Mouse (Mus musculus): Measurements from ENCODE around the gene Ttll7.

DNA sequence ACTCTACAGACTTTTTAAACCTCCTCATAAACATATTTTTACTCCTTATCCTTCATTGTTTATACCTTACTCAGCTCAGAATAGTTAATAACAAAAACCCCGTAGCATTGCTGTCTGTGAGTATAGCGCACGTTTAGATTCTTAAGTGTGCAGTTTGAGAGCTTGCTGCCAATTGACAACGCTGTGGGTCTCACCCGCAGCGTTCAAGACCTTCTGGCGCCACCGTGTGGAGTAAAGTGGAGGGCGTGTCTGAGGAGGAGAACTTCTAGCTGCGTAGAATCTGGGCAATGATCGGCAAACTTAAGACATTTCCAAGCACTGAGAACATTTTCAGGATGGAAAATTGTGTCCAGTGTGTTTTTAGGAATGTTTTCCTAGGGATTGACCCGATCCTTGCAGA, 62.6 kb downstream of the Ttll7 start:
- peak; percentile 94 for TF ChIP-seq CTCF (IDR thresholded peaks at IDR 0.05)
- TF ChIP-seq EP300 (IDR thresholded peaks at IDR 0.05) = no peak
